Mouse (Mus musculus) intestine, embryonic 15.5 days (tissue): ENCODE results near the gene Gm42417. TPM values are rescaled to one million over a fixed set of nuclear protein-coding genes. Genes with fewer than 3 reads are reported as not detected.

ENCODE experiments used
- ATAC-seq: fragments of 200-750 bp; cut with Nextera tagmentation; 2 replicates; pipeline ENCODE4 v1.8.0; 2017; ENCODE audit warnings: moderate TSS enrichment, moderate library complexity
- H3K27ac ChIP-seq: fragments of 300-500 bp; sonication (generic); 2 replicates; pipeline ENCODE4 v1.5.1; 2015; ENCODE audit warnings: mild to moderate bottlenecking, inconsistent platforms
- H3K27me3 ChIP-seq: fragments of 300-500 bp; sonication (generic); replicated peaks from 2 replicates; pipeline ENCODE4 v1.6.1; 2015; ENCODE audit warnings: inconsistent platforms
- H3K36me3 ChIP-seq: fragments of 300-500 bp; sonication (generic); 2 replicates; pipeline ENCODE4 v1.6.1; 2015; ENCODE audit warnings: inconsistent platforms
- H3K4me1 ChIP-seq: fragments of 300-500 bp; sonication (generic); replicated peaks from 2 replicates; pipeline ENCODE4 v1.6.1; 2015; ENCODE audit warnings: inconsistent platforms
- H3K4me2 ChIP-seq: fragments of 300-500 bp; sonication (generic); replicated peaks from 2 replicates; pipeline ENCODE4 v1.6.1; 2015; ENCODE audit warnings: mild to moderate bottlenecking, inconsistent platforms
- H3K4me3 ChIP-seq: fragments of 300-500 bp; sonication (generic); replicated peaks from 2 replicates; pipeline ENCODE4 v1.5.1; 2015; ENCODE audit warnings: inconsistent platforms
- H3K9ac ChIP-seq: fragments of 300-500 bp; sonication (generic); 2 replicates; pipeline ENCODE4 v1.6.1; 2015; ENCODE audit warnings: inconsistent platforms
- H3K9me3 ChIP-seq: fragments of 300-500 bp; sonication (generic); 2 replicates; pipeline ENCODE4 v1.6.1; 2016; ENCODE audit warnings: inconsistent platforms
- WGBS: fragments of 180-500 bp; shearing (Covaris S2); methylation state at CpG from one replicate; pipeline ENCODE4 v1.1.7; 2015; 5-methylcytosine and 5-hydroxymethylcytosine counted together
- polyA plus RNA-seq: library from polyadenylated mRNA; unstranded; fragments of >200 nt; fragmentation: Nextera tagmentation; extraction: Ambion mirVana; gene quantifications from 2 replicates; pipeline ENCODE4 v1.2.1, GENCODE M21; 2015

Gm42417 gene
- polyA plus RNA-seq, 1 experiment from 2014 or later, result 0.20 TPM

DNA sequence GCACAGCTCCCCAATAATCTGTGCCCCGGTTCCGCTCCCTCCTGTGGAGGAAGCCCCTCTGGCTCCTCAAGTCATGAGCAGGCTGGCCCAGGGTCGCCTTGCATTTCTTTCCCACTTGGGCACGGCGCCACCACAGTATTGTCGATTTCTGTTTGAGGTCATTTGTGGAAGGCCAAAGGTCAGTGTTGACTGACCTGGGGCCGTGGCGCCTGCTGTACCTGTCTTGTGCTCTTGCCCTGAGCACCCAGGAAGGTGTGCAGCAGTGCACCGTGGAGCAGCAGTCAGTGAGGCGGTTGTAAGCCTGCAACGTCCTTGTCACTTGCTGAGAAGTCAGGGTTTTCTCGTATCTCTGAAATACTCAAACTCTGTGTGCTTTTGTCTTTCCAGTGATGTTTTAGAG is 13.5 kb downstream of the Gm42417 start:
- H3K27me3 ChIP-seq, result no peaks in the 10 kb centered on the region
- H3K9me3 ChIP-seq, result no peaks in the 10 kb centered on the region
- no peak overlapping the region for H3K4me3 ChIP-seq
- H3K4me1 ChIP-seq, result 0 out of 2 replicates have a peak, but pooled peaks cover 8% of the 10 kb centered on the region
- no peak overlapping the region for H3K27ac ChIP-seq
- no peak overlapping the region for H3K9ac ChIP-seq
- peaks cover 23% of the 10 kb centered on the region for H3K36me3 ChIP-seq
- WGBS, result 87% methylated on average over 12 of the region's 12 CpGs
- H3K4me2 ChIP-seq, result no peak overlapping the region
- no peak for ATAC-seq

DNA sequence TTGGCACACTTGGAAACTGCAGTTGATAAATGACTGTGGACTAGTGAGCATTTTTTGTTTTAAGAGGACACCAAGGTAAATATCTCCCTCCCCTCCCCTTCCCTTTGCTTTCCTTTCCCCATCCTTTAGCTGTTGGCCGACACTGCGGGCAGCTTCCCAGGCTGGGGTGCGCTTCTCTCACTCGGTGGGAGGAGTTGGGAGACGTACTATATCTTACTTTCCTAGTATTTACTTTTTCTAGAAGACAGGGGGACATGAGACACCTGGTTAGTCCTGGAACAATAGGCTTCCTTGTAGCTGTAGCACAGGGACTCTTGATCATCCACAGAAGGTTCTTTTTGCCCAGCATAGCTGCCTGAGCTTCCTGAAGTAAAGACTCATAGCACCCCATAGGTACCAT is 15.2 kb downstream of the Gm42417 start:
- Histone ChIP-seq H3K9me3 (no peaks in the 10 kb centered on the region), H3K9ac (no peak overlapping the region), H3K27ac (no peak overlapping the region), H3K36me3 (peaks cover 35% of the 10 kb centered on the region), H3K4me3 (no peak overlapping the region), H3K27me3 (no peaks in the 10 kb centered on the region), H3K4me2 (no peak overlapping the region), H3K4me1 (0 out of 2 replicates have a peak, but pooled peaks cover 8% of the 10 kb centered on the region)
- ATAC-seq, result peak; percentile 57
- 40% methylated on average over 5 of the region's 5 CpGs for WGBS

- Histone ChIP-seq H3K36me3 (peaks cover 35% of the 10 kb centered on the region), H3K9me3 (no peaks in the 10 kb centered on the region), H3K4me2 (no peak overlapping the region), H3K4me3 (no peak overlapping the region), H3K27me3 (no peaks in the 10 kb centered on the region), H3K27ac (0 out of 2 replicates have a peak overlapping the region, but pooled peaks have one; percentile 22), H3K4me1 (0 out of 2 replicates have a peak, but pooled peaks cover 8% of the 10 kb centered on the region), H3K9ac (no peak overlapping the region)
- WGBS, result 55% methylated on average over 9 of the region's 9 CpGs
- ATAC-seq, result peak; percentile 47
These were observed 15.8 kb downstream of the Gm42417 start for GRCm38 (mm10) chr1:36523332-36524013.

- Histone ChIP-seq H3K36me3 (peaks cover 35% of the 10 kb centered on the region), H3K27ac (no peak overlapping the region), H3K27me3 (no peaks in the 10 kb centered on the region), H3K4me1 (0 out of 2 replicates have a peak, but pooled peaks cover 8% of the 10 kb centered on the region), H3K4me3 (no peak overlapping the region), H3K4me2 (no peak overlapping the region), H3K9ac (no peak overlapping the region), H3K9me3 (no peaks in the 10 kb centered on the region)
- no peak for ATAC-seq
- WGBS, result 93% methylated on average over 7 of the region's 7 CpGs
These were observed 17.0 kb downstream of the Gm42417 start for GRCm38 (mm10) chr1:36522210-36522609.

GRCm38 (mm10) chr1:36519626-36520025 is 19.6 kb downstream of the Gm42417 start:
- peaks cover 26% of the 10 kb centered on the region for H3K36me3 ChIP-seq
- H3K4me3 ChIP-seq, result no peak overlapping the region
- H3K4me2 ChIP-seq, result no peak overlapping the region
- H3K27ac ChIP-seq, result no peak overlapping the region
- 58% methylated on average over 11 of the region's 11 CpGs for WGBS
- H3K4me1 ChIP-seq, result peaks cover 12% of the 10 kb centered on the region; the same call in 1 of the 2 replicates
- H3K27me3 ChIP-seq, result no peaks in the 10 kb centered on the region
- no peaks in the 10 kb centered on the region for H3K9me3 ChIP-seq
- H3K9ac ChIP-seq, result no peak overlapping the region
- ATAC-seq, result no peak

- no peaks in the 10 kb centered on the region for H3K9me3 ChIP-seq
- no peak overlapping the region for H3K4me2 ChIP-seq
- H3K9ac ChIP-seq, result no peak overlapping the region
- H3K4me1 ChIP-seq, result peaks cover 16% of the 10 kb centered on the region
- WGBS, result 72% methylated on average over 3 of the region's 3 CpGs
- ATAC-seq, result peak; percentile 29; the same call in 1 of the 2 replicates
- no peaks in the 10 kb centered on the region for H3K27me3 ChIP-seq
- H3K4me3 ChIP-seq, result no peak overlapping the region
- H3K36me3 ChIP-seq, result peaks cover 26% of the 10 kb centered on the region
- no peak overlapping the region for H3K27ac ChIP-seq
These were observed 21.0 kb downstream of the Gm42417 start for GRCm38 (mm10) chr1:36518259-36518658.

GRCm38 (mm10) chr1:36513718-36514117 is 25.5 kb downstream of the Gm42417 start:
- H3K4me2 ChIP-seq, result peak overlapping the region; percentile 87
- no peaks in the 10 kb centered on the region for H3K9me3 ChIP-seq
- ATAC-seq, result no peak
- H3K36me3 ChIP-seq, result 0 out of 2 replicates have a peak, but pooled peaks cover 3% of the 10 kb centered on the region
- no peaks in the 10 kb centered on the region for H3K27me3 ChIP-seq
- H3K4me1 ChIP-seq, result peaks cover 17% of the 10 kb centered on the region
- H3K27ac ChIP-seq, result no peak overlapping the region
- 69% methylated on average over 2 of the region's 2 CpGs for WGBS
- peak overlapping the region; percentile 90; the same call in 1 of the 2 replicates for H3K4me3 ChIP-seq
- no peak overlapping the region for H3K9ac ChIP-seq

DNA sequence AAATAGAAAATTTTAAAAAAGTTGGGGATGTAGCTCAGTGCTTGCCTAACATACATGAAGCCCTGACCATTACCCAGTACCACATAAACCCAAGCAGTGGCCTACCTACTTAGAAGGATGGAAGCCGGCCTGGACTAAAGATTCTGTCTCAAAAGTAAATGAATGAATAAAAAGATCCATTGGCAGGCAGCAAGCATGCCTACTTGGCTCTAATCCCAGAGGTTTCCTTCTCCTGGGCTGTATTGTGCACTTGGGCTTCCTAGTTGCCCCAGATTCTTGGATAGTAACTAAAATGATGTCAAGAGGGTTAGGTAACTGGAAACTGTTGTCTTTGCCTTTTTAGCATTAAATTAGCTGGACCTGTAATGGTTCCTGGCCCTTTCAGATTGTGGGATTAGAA is 25.9 kb downstream of the Gm42417 start:
- no peak overlapping the region for H3K27ac ChIP-seq
- peak overlapping the region; percentile 87 for H3K4me2 ChIP-seq
- H3K9ac ChIP-seq, result peak overlapping the region; percentile 85; the same call in 1 of the 2 replicates
- WGBS, result 17% methylated on average over 1 of the region's 1 CpGs
- H3K9me3 ChIP-seq, result no peaks in the 10 kb centered on the region
- peaks cover 17% of the 10 kb centered on the region for H3K4me1 ChIP-seq
- ATAC-seq, result no peak
- no peaks in the 10 kb centered on the region for H3K27me3 ChIP-seq
- peak overlapping the region; percentile 90 for H3K4me3 ChIP-seq
- H3K36me3 ChIP-seq, result 0 out of 2 replicates have a peak, but pooled peaks cover 3% of the 10 kb centered on the region

GRCm38 (mm10) chr1:36512966-36513280 is 26.3 kb downstream of the Gm42417 start:
- ATAC-seq, result no peak
- Histone ChIP-seq H3K9ac (peak overlapping the region; percentile 85), H3K36me3 (0 out of 2 replicates have a peak, but pooled peaks cover 3% of the 10 kb centered on the region), H3K27me3 (no peaks in the 10 kb centered on the region), H3K4me1 (peaks cover 17% of the 10 kb centered on the region), H3K4me3 (peak overlapping the region; percentile 90), H3K4me2 (peak overlapping the region; percentile 87), H3K9me3 (no peaks in the 10 kb centered on the region), H3K27ac (peak overlapping the region; percentile 98)
- 2% methylated on average over 16 of the region's 16 CpGs for WGBS

- 0 out of 2 replicates have a peak, but pooled peaks cover 3% of the 10 kb centered on the region for H3K36me3 ChIP-seq
- ATAC-seq, result peak; percentile 70
- no peaks in the 10 kb centered on the region for H3K9me3 ChIP-seq
- H3K4me3 ChIP-seq, result peak overlapping the region; percentile 90
- under 1% methylated on average over 110 of the region's 126 CpGs for WGBS
- peak overlapping the region; percentile 98 for H3K27ac ChIP-seq
- H3K27me3 ChIP-seq, result no peaks in the 10 kb centered on the region
- H3K9ac ChIP-seq, result peak overlapping the region; percentile 85
- H3K4me2 ChIP-seq, result peak overlapping the region; percentile 87
- peaks cover 17% of the 10 kb centered on the region for H3K4me1 ChIP-seq
These were observed 26.9 kb downstream of the Gm42417 start for GRCm38 (mm10) chr1:36512089-36512965.

DNA sequence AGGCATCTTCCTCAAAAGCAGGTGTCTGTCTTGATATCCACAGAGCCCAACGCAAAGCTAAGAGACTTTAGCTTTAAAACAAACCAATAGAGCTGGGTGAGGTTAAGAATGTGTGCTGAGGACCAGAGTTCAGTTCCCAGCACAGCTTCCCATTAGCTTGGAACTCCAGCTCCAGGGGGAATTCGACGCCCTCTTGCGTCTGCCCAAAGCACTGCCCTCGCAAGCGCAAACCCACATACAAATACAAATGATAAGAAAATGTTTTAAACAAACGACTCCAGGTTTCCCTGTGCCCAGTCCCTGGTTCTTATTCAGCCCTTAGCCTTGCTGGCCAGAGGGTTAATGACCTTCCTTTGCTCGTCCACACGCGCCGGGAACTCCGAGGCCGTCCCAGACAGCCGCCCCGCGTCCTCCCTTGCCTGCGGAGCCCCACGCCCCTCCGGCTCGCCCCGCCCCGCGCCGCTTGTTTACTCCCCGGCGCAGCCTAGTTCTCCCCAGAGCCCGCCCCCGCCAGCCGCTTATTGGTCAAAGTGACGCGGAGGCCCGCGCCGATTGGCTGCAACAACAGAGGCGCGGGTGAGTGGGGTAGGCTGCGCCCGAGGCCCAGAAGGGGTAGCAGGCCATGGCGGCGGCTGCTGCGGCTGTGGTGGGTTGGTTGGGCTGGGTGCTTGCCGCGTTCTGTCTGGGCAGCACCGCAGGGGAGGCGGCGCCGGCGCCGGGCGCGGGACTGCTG is 27.8 kb downstream of the Gm42417 start, which contains the start of gene Cnnm3:
Cnnm3 (plus strand) TSS at position 579 of the 733 bp plus-strand sequence.
- H3K9me3 ChIP-seq, result no peaks in the 10 kb centered on the region
- peak within 1 kb of the TSS; percentile 98 for H3K27ac ChIP-seq
- H3K4me1 ChIP-seq, result peaks cover 17% of the 10 kb centered on the region
- peak within 1 kb of the TSS; percentile 85 for H3K9ac ChIP-seq
- 2% methylated on average over 50 of the region's 51 CpGs for WGBS
- peaks cover 4% of the 10 kb centered on the region; the same call in 1 of the 2 replicates for H3K36me3 ChIP-seq
- ATAC-seq, result peak; percentile 99
- peak within 1 kb of the TSS; percentile 87 for H3K4me2 ChIP-seq
- peak within 1 kb of the TSS; percentile 90 for H3K4me3 ChIP-seq
- no peaks in the 10 kb centered on the region for H3K27me3 ChIP-seq
